Mouse (Mus musculus) thymus, postnatal 25 days (tissue): ENCODE measurements around the gene Syn1.
A peak's percentile ranks its signal among the peaks of the same experiment; 100 is the strongest.

Experiments
- DNase-seq: peaks from one replicate; pipeline ENCODE4 v3.0.0; 2022

Gene Syn1

GRCm38 (mm10) chrX:20920844-20921364, at the start of gene Syn1:
Gene Syn1 (minus strand): TSS chrX:20921004.
- DNase-seq, result peak; percentile 66

- DNase-seq, result peak; percentile 85
These were observed 40.9 kb upstream of the Syn1 start, which contains the start of gene Uxt for GRCm38 (mm10) chrX:20961477-20962378. Gene Uxt (minus strand): TSS chrX:20962017.

GRCm38 (mm10) chrX:20950191-20950880, 29.5 kb upstream of the Syn1 start, which contains the start of gene Elk1:
Gene Elk1 (minus strand): TSS chrX:20950608.
- peak; percentile 80 for DNase-seq

- DNase-seq, result peak; percentile 38
These were observed 25.3 kb upstream of the Syn1 start for GRCm38 (mm10) chrX:20946055-20946454.

- DNase-seq, result no peak
These were observed 11.2 kb upstream of the Syn1 start for GRCm38 (mm10) chrX:20931963-20932362.

- no peak for DNase-seq
These were observed 10.6 kb upstream of the Syn1 start, which contains the start of gene Cfp for GRCm38 (mm10) chrX:20931364-20931763. Gene Cfp (minus strand): TSS chrX:20931555.

GRCm38 (mm10) chrX:20929859-20930258, 9.1 kb upstream of the Syn1 start:
- DNase-seq, result no peak

GRCm38 (mm10) chrX:20924976-20925375, 4.2 kb upstream of the Syn1 start:
- no peak for DNase-seq

GRCm38 (mm10) chrX:20923506-20923905, 2.7 kb upstream of the Syn1 start:
- no peak for DNase-seq

- no peak for DNase-seq
These were observed 562 bp upstream of the Syn1 start for GRCm38 (mm10) chrX:20921366-20921765.

GRCm38 (mm10) chrX:20920249-20920843, 458 bp downstream of the Syn1 start:
- no peak for DNase-seq

- no peak for DNase-seq
These were observed 5.7 kb downstream of the Syn1 start for GRCm38 (mm10) chrX:20915075-20915474.

GRCm38 (mm10) chrX:20913726-20914125, 7.1 kb downstream of the Syn1 start:
- DNase-seq, result no peak

GRCm38 (mm10) chrX:20910074-20910473, 10.7 kb downstream of the Syn1 start:
- DNase-seq, result no peak

- no peak for DNase-seq
These were observed 45.6 kb downstream of the Syn1 start for GRCm38 (mm10) chrX:20875241-20875640.

- DNase-seq, result no peak
These were observed 47.8 kb downstream of the Syn1 start for GRCm38 (mm10) chrX:20872928-20873500.

- DNase-seq, result no peak
These were observed 50.8 kb downstream of the Syn1 start, which contains the start of gene Timp1 for GRCm38 (mm10) chrX:20869962-20870513. Gene Timp1 (plus strand): TSS chrX:20870166.

GRCm38 (mm10) chrX:20869203-20869602, 51.6 kb downstream of the Syn1 start:
- no peak for DNase-seq

GRCm38 (mm10) chrX:20868091-20868490, 52.7 kb downstream of the Syn1 start:
- DNase-seq, result no peak

GRCm38 (mm10) chrX:20863161-20864101, 57.4 kb downstream of the Syn1 start:
- no peak for DNase-seq
